Mouse (Mus musculus) liver, postnatal 0 days (tissue): Measurements from ENCODE around the gene Cela3a.

Experiments
- CTCF ChIP-seq: sonication (generic); IDR thresholded peaks from 2 replicates; pipeline ENCODE4 v1.5.1; 2016; ENCODE audit warnings: antibody characterized with exemption, low read depth
- EP300 ChIP-seq: IDR thresholded peaks from 2 replicates; pipeline ENCODE4 v1.6.1; 2016; ENCODE audit warnings: antibody characterized with exemption, low read depth, mild to moderate bottlenecking

DNA sequence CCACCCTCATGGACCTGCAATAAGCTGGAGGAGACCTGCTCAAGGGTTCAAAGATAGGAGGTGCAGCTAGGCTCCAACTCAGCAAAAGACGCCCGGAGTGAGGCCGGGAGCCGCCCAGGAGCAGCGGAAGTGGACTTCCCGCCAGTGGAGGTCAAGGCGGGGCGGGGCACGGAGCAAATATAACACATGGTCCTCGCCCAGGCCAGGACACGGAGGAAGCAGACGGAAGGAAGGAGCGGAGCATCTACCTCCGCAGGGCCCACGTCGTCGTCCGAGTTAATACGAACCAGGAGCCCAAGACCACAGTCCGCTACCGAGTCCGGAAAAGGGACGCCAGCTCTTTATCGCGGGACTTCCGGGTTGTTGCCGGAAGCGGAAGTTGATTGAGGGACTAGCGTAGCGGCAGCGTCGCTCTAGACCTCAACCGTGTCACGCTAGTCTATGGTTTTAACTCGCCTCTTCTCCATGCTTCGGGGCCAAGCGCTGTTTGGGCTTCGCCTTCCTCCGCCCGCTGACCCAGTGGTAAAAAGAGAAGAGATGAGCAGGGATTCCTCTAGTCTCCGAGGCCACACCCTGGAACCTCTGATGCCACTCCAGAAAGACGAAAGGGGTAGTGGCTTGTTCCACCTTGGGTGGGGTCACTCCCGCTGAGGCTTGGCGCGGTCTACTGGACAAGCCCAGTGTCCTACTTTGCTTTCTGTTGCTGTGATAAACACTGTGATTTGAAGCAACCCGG is 21.4 kb downstream of the Cela3a start:
- TF ChIP-seq CTCF (peak; percentile 21), EP300 (peak; percentile 64)
